Mouse (Mus musculus): ENCODE data around the gene Metrn. TPM values are rescaled to one million over a fixed set of nuclear protein-coding genes. Genes with fewer than 3 reads are reported as not detected.

Gene Metrn
- total RNA-seq, 2 experiments from 2014 or later, result 45.8 to 56.7 TPM

DNA sequence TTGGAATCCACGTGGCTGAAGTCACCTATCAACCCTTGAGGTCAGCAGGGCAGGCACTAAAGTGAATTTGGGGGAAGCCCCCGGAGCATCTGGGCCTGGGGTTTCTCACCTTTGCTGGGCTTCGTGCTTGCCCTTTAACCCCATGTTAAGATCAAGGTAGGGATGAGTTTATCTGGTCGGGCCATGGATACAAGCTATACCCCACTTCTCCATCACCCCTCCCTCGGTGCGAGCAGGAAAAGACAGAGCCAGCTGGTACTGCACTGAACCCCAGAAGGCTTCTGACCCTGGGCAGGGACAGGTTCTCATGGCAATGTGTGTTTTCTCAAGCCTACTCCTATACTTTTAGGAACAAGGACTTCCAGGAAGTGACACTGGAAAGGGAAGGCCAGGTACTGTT lies 15.6 kb downstream of the Metrn start:
- DNase-seq, result no peak

DNA sequence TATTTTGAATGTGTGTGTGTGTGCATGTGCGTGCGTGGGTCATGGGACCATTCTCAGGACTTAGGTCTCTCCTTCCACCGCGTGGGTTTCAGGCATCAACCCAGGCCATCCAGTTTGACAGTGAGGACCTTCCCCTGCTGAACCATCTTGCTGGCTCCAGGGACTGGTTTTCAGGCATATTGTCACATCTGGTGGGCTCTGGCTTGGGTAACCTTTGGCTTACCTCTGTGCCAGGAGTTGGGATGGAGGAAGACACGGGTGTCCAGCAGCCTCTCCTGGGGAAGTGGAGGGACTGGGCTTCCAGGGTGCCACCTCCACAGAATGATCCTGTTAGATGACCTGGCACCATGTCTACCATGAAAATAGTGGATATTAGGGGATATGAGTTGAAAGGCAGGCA lies 19.0 kb downstream of the Metrn start:
- DNase-seq, result no peak
- intact Hi-C loops (cut with DNase I), result no loop called here

More for the DNA sequence above, 15.6 kb downstream of the Metrn start:
- intact Hi-C loops (cut with DNase I), result no loop called here

DNA sequence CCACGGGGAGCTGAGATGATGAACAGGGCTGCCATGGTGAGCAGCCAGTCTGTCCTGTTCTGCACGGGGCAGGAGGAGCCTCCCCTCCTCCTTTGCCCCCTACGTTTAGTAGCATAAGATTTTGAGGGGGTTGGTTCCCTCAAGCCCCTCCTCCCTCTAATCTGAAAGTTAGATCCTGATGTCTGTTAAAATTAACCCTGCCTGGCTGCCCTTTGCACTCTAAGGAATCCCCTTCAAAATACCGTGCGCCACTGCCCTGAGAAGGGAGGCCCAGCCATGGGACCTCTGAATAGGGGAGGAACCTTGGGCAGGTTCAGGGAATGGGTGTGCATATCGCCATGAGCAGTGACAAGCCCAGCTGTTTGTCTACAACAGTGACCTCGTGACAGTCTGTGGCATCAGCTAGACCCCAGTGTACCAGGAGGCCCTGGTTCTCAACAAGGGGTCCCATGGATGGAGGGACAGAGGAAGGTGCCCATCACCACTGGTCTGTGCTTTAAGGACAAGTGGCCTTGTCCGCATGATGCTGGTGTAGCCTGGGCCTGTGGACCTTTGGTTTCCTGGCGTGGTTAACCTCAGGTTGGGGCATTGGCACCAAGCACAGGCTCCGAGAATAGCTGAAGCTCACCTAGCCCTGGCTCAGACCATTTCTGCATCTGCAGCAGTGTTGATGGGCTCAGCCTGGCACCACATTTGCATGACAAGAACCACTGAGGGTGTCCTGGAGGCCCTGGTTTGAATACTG lies 21.4 kb downstream of the Metrn start:
- DNase-seq, result no peak
- intact Hi-C loops (cut with DNase I), result no loop called here

GRCm38 (mm10) chr17:25773549-25774120 lies 23.3 kb downstream of the Metrn start, which contains the start of gene Narfl:
Narfl (plus strand) TSS chr17:25773776.
- intact Hi-C loops (cut with DNase I), result no loop called here
- peak; percentile 99 for DNase-seq

- intact Hi-C loops (cut with DNase I), result no loop called here
- no peak for DNase-seq
Observed at GRCm38 (mm10) chr17:25769331-25769730, 27.6 kb downstream of the Metrn start.

- no peak for DNase-seq
- intact Hi-C loops (cut with DNase I), result no loop called here
Observed at GRCm38 (mm10) chr17:25765886-25766285, 31.1 kb downstream of the Metrn start.

GRCm38 (mm10) chr17:25762591-25762990 lies 34.3 kb downstream of the Metrn start:
- intact Hi-C loops (cut with DNase I), result no loop called here

GRCm38 (mm10) chr17:25761561-25761970 lies 35.4 kb downstream of the Metrn start:
- no peak for DNase-seq
- intact Hi-C loops (cut with DNase I), result no loop called here

More at GRCm38 (mm10) chr17:25762591-25762990, 34.3 kb downstream of the Metrn start:
- no peak for DNase-seq

- intact Hi-C loops (cut with DNase I), result no loop called here
- no peak for DNase-seq
Observed at GRCm38 (mm10) chr17:25760148-25760547, 36.8 kb downstream of the Metrn start.

DNA sequence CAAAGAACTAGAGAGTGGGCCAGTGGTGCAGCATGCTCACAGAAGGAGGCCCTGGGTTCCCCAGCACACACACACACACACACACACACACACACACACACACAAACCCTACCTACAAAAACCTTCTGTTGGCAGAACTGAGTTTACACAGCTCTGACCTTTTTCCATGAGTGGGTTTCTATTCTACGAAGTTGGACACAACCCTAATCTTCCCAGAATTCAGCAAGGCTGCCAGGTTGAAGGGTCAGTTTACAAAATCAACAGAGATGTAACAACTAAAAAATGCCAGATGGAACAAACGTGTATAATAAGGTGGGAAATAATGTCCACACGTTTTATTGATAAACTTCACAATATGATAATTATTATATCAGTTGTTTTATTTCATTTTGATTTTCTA lies 39.2 kb downstream of the Metrn start:
- no peak for DNase-seq
- intact Hi-C loops (cut with DNase I), result no loop called here

- no peak for DNase-seq
- intact Hi-C loops (cut with DNase I), result no loop called here
Observed at GRCm38 (mm10) chr17:25756378-25757242, 40.3 kb downstream of the Metrn start.

- intact Hi-C loops (cut with DNase I), result no loop called here
- no peak for DNase-seq
Observed at GRCm38 (mm10) chr17:25755627-25756377, 41.1 kb downstream of the Metrn start.

GRCm38 (mm10) chr17:25755086-25755485 lies 41.9 kb downstream of the Metrn start:
- no peak for DNase-seq
- intact Hi-C loops (cut with DNase I), result no loop called here

DNA sequence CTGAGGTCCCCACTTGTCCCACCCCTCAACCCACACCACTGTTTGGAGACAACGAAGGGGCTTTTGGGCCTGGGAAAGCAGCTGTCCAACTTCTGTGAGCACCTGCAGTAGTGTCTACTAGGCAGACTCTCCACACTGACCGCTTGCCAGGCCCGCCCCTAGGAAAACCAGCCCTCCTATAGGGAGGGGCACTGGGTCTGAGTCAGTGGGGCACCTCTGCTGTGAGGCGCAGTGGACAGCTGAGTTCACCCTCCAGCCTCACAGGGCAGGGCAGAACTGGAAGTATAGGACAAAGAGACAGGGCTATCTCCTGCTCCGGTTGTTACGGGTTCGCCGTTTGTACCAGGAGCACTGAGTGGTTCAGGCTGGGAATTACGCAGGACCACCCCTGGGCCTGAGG lies 42.7 kb downstream of the Metrn start, which contains the start of gene Msln:
Gene Msln (minus strand): TSS at position 138 of the 400 bp plus-strand sequence.
- intact Hi-C loops (cut with DNase I), result no loop called here
- no peak for DNase-seq

DNA sequence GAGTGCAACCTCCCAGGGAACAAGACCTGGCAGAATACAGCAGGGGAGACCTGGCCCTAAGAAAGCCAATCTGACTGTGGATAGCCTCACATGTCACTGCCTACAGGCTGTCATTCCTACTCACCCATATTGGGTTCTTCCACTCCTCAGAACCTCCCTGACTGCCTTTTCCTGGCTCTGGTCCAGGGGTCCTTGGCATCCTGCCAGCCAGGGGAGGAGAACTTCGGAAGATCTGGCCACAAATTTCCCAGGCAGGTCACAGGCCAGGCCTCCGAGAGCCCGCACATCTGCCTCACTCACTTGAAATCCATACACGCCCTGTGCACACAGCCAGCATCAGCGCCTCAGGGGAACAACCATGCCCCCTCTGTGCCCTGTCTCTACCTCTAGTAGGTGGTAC lies 45.5 kb downstream of the Metrn start:
- DNase-seq, result peak; percentile 75
- intact Hi-C loops (cut with DNase I), result no loop called here

DNA sequence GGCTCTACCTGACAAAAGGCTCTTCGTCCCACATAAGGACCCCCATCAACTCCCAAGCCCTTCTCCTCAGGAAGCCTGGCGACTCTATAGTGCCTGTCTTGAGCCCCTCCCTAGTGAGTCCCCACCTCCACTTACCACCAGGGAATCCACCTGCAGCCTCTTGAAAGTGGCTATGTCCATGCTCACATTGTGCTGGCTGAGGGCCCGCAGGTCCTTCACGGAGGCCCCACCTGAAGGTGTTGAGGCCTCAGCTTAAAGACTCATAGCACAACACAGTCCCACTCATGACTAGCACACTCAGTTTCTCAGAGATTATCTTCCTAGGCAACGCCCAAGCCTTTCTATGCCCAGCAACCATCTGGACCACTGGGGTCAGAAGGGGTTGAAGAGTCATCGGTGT lies 47.6 kb downstream of the Metrn start:
- no peak for DNase-seq
- intact Hi-C loops (cut with DNase I), result no loop called here

GRCm38 (mm10) chr17:25748238-25748637 lies 48.7 kb downstream of the Metrn start:
- intact Hi-C loops (cut with DNase I), result no loop called here
- DNase-seq, result no peak

GRCm38 (mm10) chr17:25744311-25744710 lies 52.6 kb downstream of the Metrn start:
- DNase-seq, result no peak
- intact Hi-C loops (cut with DNase I), result no loop called here

DNA sequence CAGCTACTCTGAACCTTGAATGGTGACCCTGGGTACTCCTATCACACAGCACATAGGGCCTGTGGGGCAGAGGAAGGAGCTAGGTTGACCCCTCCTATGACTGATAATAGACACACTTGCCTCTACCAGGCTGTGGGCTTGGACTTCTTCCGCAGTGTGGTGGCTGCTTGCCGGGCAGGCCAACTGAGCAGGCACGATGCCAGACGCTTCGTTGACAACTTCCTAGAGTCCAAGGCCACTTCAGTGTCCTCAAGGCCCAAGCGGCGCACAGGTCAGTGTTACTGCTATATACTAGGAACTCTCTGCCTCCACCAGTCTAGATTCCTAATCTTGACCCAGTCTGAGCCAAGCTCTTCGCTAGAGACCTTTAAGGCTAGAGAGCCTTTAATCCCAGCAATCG lies 53.1 kb downstream of the Metrn start:
- intact Hi-C loops (cut with DNase I), result no loop called here
- no peak for DNase-seq

Measured in left cerebral cortex, postnatal 4 days (tissue).